Mouse (Mus musculus) hindbrain, embryonic 12.5 days (tissue): ENCODE measurements at regions not wholly inside any gene's neighbourhood (a gene's known extent, or its start where the extent isn't known, plus 50 kb on each side); places are given as distances from the start of the nearest gene placed in this dataset.

ENCODE experiments used
- ATAC-seq: fragments of 200-750 bp; cut with Nextera tagmentation; 2 replicates; pipeline ENCODE4 v1.8.0; 2017; ENCODE audit warnings: moderate TSS enrichment; ENCODE audit not compliant: low FRiP score
- H3K27ac ChIP-seq: fragments of 300-500 bp; sonication (generic); 2 replicates; pipeline ENCODE4 v1.5.1; 2016; ENCODE audit warnings: mild to moderate bottlenecking
- H3K27me3 ChIP-seq: fragments of 300-500 bp; sonication (generic); 2 replicates; pipeline ENCODE4 v1.6.1; 2016; ENCODE audit warnings: mild to moderate bottlenecking
- H3K36me3 ChIP-seq: fragments of 300-500 bp; sonication (generic); 2 replicates; pipeline ENCODE4 v1.6.1; 2016; ENCODE audit warnings: mild to moderate bottlenecking
- H3K4me1 ChIP-seq: fragments of 300-500 bp; sonication (generic); 2 replicates; pipeline ENCODE4 v1.6.1; 2016
- H3K4me2 ChIP-seq: fragments of 300-500 bp; sonication (generic); replicated peaks from 2 replicates; pipeline ENCODE4 v1.6.1; 2016; ENCODE audit warnings: mild to moderate bottlenecking
- H3K4me3 ChIP-seq: fragments of 300-500 bp; sonication (generic); 2 replicates; pipeline ENCODE4 v1.5.1; 2016; ENCODE audit warnings: mild to moderate bottlenecking
- H3K9ac ChIP-seq: fragments of 300-500 bp; sonication (generic); 2 replicates; pipeline ENCODE4 v1.6.1; 2016; ENCODE audit warnings: mild to moderate bottlenecking, moderate library complexity
- H3K9me3 ChIP-seq: fragments of 300-500 bp; sonication (generic); replicated peaks from 2 replicates; pipeline ENCODE4 v1.6.1; 2016; ENCODE audit warnings: mild to moderate bottlenecking
- WGBS: fragments of 180-500 bp; shearing (Covaris S2); methylation state at CpG from one replicate; pipeline ENCODE4 v1.1.7; 2016; 5-methylcytosine and 5-hydroxymethylcytosine counted together

GRCm38 (mm10) chr11:41533009-41533408, 467.6 kb downstream of the Gabrg2 start:
- no peak for ATAC-seq
- Histone ChIP-seq H3K36me3 (no peaks in the 10 kb centered on the region), H3K4me1 (peaks cover 4% of the 10 kb centered on the region), H3K27me3 (no peaks in the 10 kb centered on the region), H3K9ac (no peak overlapping the region), H3K4me3 (no peak overlapping the region), H3K4me2 (no peak overlapping the region), H3K27ac (no peak overlapping the region), H3K9me3 (no peaks in the 10 kb centered on the region)
- 77% methylated on average over 2 of the region's 2 CpGs for WGBS

GRCm38 (mm10) chr11:41531971-41532896, 468.4 kb downstream of the Gabrg2 start:
- no peak overlapping the region for H3K4me2 ChIP-seq
- no peaks in the 10 kb centered on the region for H3K36me3 ChIP-seq
- peaks cover 4% of the 10 kb centered on the region for H3K4me1 ChIP-seq
- no peaks in the 10 kb centered on the region for H3K27me3 ChIP-seq
- no peak overlapping the region for H3K4me3 ChIP-seq
- ATAC-seq: peak; percentile 88
- no peaks in the 10 kb centered on the region for H3K9me3 ChIP-seq
- WGBS: 56% methylated on average over 7 of the region's 7 CpGs
- peak overlapping the region; percentile 55; the same call in 1 of the 2 replicates for H3K27ac ChIP-seq
- H3K9ac ChIP-seq: no peak overlapping the region

GRCm38 (mm10) chr11:41524979-41525378, 475.7 kb downstream of the Gabrg2 start:
- Histone ChIP-seq H3K36me3 (no peaks in the 10 kb centered on the region), H3K4me3 (no peak overlapping the region), H3K9ac (no peak overlapping the region), H3K27me3 (no peaks in the 10 kb centered on the region), H3K4me1 (no peaks in the 10 kb centered on the region), H3K9me3 (no peaks in the 10 kb centered on the region), H3K4me2 (no peak overlapping the region), H3K27ac (no peak overlapping the region)
- 94% methylated on average over 5 of the region's 5 CpGs for WGBS
- ATAC-seq: no peak

GRCm38 (mm10) chr11:41493277-41493676, 507.4 kb downstream of the Gabrg2 start:
- Histone ChIP-seq H3K4me1 (no peaks in the 10 kb centered on the region), H3K4me2 (no peak overlapping the region), H3K9me3 (no peaks in the 10 kb centered on the region), H3K36me3 (no peaks in the 10 kb centered on the region), H3K27me3 (no peaks in the 10 kb centered on the region), H3K9ac (no peak overlapping the region), H3K27ac (no peak overlapping the region), H3K4me3 (no peak overlapping the region)
- no peak for ATAC-seq
- WGBS: 79% methylated on average over 7 of the region's 7 CpGs

- 86% methylated on average over 5 of the region's 5 CpGs for WGBS
- H3K4me1 ChIP-seq: no peaks in the 10 kb centered on the region
These were observed 508.7 kb downstream of the Gabrg2 start for GRCm38 (mm10) chr11:41491966-41492365.

GRCm38 (mm10) chr11:41491279-41491678, 509.4 kb downstream of the Gabrg2 start:
- Histone ChIP-seq H3K9ac (no peak overlapping the region), H3K4me3 (no peak overlapping the region), H3K4me1 (no peaks in the 10 kb centered on the region), H3K36me3 (no peaks in the 10 kb centered on the region), H3K9me3 (no peaks in the 10 kb centered on the region; the same call in 1 of the 2 replicates), H3K27ac (no peak overlapping the region), H3K27me3 (no peaks in the 10 kb centered on the region), H3K4me2 (no peak overlapping the region)
- no peak for ATAC-seq
- WGBS: 84% methylated on average over 3 of the region's 3 CpGs

More at GRCm38 (mm10) chr11:41491966-41492365, 508.7 kb downstream of the Gabrg2 start:
- Histone ChIP-seq H3K36me3 (no peaks in the 10 kb centered on the region), H3K27me3 (no peaks in the 10 kb centered on the region), H3K4me3 (no peak overlapping the region), H3K4me2 (no peak overlapping the region), H3K27ac (no peak overlapping the region), H3K9ac (no peak overlapping the region), H3K9me3 (no peaks in the 10 kb centered on the region; the same call in 1 of the 2 replicates)
- ATAC-seq: no peak

GRCm38 (mm10) chr11:41483881-41484280, 516.8 kb downstream of the Gabrg2 start:
- Histone ChIP-seq H3K27me3 (no peaks in the 10 kb centered on the region), H3K4me3 (no peak overlapping the region), H3K36me3 (no peaks in the 10 kb centered on the region), H3K9ac (no peak overlapping the region), H3K27ac (no peak overlapping the region), H3K9me3 (no peaks in the 10 kb centered on the region; the same call in 1 of the 2 replicates), H3K4me2 (no peak overlapping the region), H3K4me1 (no peaks in the 10 kb centered on the region)
- ATAC-seq: no peak
- 48% methylated on average over 1 of the region's 1 CpGs for WGBS

GRCm38 (mm10) chr11:41470938-41471633, 529.6 kb downstream of the Gabrg2 start:
- Histone ChIP-seq H3K9me3 (no peaks in the 10 kb centered on the region), H3K4me3 (no peak overlapping the region), H3K27ac (no peak overlapping the region), H3K27me3 (no peaks in the 10 kb centered on the region), H3K4me2 (no peak overlapping the region), H3K9ac (no peak overlapping the region), H3K4me1 (no peaks in the 10 kb centered on the region), H3K36me3 (no peaks in the 10 kb centered on the region)
- 67% methylated on average over 1 of the region's 1 CpGs for WGBS
- ATAC-seq: no peak

GRCm38 (mm10) chr11:41467330-41467729, 533.3 kb downstream of the Gabrg2 start:
- Histone ChIP-seq H3K9me3 (no peaks in the 10 kb centered on the region), H3K36me3 (no peaks in the 10 kb centered on the region), H3K4me3 (no peak overlapping the region), H3K4me1 (no peaks in the 10 kb centered on the region), H3K27me3 (no peaks in the 10 kb centered on the region), H3K4me2 (no peak overlapping the region), H3K27ac (no peak overlapping the region), H3K9ac (no peak overlapping the region)
- no peak for ATAC-seq
- 84% methylated on average over 2 of the region's 2 CpGs for WGBS

- H3K27me3 ChIP-seq: no peaks in the 10 kb centered on the region
- H3K4me1 ChIP-seq: no peaks in the 10 kb centered on the region
- ATAC-seq: no peak
- H3K36me3 ChIP-seq: no peaks in the 10 kb centered on the region
- no peak overlapping the region for H3K9ac ChIP-seq
- no peak overlapping the region for H3K4me2 ChIP-seq
- H3K27ac ChIP-seq: no peak overlapping the region
- no peak overlapping the region for H3K4me3 ChIP-seq
- no peaks in the 10 kb centered on the region for H3K9me3 ChIP-seq
- 77% methylated on average over 3 of the region's 3 CpGs for WGBS
These were observed 566.8 kb downstream of the Gabrg2 start for GRCm38 (mm10) chr11:41433846-41434245.

GRCm38 (mm10) chr11:41425592-41425991, 575.1 kb downstream of the Gabrg2 start:
- no peak for ATAC-seq

More at GRCm38 (mm10) chr11:41425592-41425991, 575.1 kb downstream of the Gabrg2 start:
- no peak overlapping the region for H3K4me3 ChIP-seq
- H3K4me1 ChIP-seq: no peaks in the 10 kb centered on the region
- no peak overlapping the region for H3K27ac ChIP-seq
- no peaks in the 10 kb centered on the region for H3K36me3 ChIP-seq
- no peaks in the 10 kb centered on the region for H3K9me3 ChIP-seq
- H3K27me3 ChIP-seq: no peaks in the 10 kb centered on the region
- no peak overlapping the region for H3K4me2 ChIP-seq
- no peak overlapping the region for H3K9ac ChIP-seq
- 47% methylated on average over 4 of the region's 4 CpGs for WGBS
